Mouse (Mus musculus) heart, embryonic 16.5 days (tissue): ENCODE data around the gene Ablim2. TPM values are rescaled to one million over a fixed set of nuclear protein-coding genes. Genes with fewer than 3 reads are reported as not detected.
A peak's percentile ranks its signal among the peaks of the same experiment; 100 is the strongest.

Experiments
- ATAC-seq: fragments of 200-750 bp; cut with Nextera tagmentation; replicated peaks from 2 replicates; pipeline ENCODE4 v1.8.0; 2017; ENCODE audit warnings: moderate number of reproducible peaks; ENCODE audit not compliant: insufficient read depth, low FRiP score; ENCODE audit errors: extremely low read depth
- H3K27ac ChIP-seq: fragments of 300-500 bp; sonication (generic); 2 replicates; pipeline ENCODE4 v1.5.1; 2014; ENCODE audit warnings: mild to moderate bottlenecking, low read length, control low read depth, moderate library complexity
- H3K27me3 ChIP-seq: fragments of 300-500 bp; sonication (generic); 2 replicates; pipeline ENCODE4 v1.6.1; 2014; ENCODE audit warnings: low read length, mixed read lengths; ENCODE audit not compliant: control insufficient read depth, insufficient read depth
- H3K36me3 ChIP-seq: fragments of 300-500 bp; sonication (generic); 2 replicates; pipeline ENCODE4 v1.6.1; 2014; ENCODE audit not compliant: control insufficient read depth, insufficient read depth
- H3K4me1 ChIP-seq: fragments of 300-500 bp; sonication (generic); 2 replicates; pipeline ENCODE4 v1.6.1; 2014; ENCODE audit warnings: low read length, mixed read lengths; ENCODE audit not compliant: control insufficient read depth, insufficient read depth
- H3K4me2 ChIP-seq: fragments of 300-500 bp; sonication (generic); 2 replicates; pipeline ENCODE4 v1.6.1; 2014; ENCODE audit warnings: low read depth, mild to moderate bottlenecking, control low read depth, low read length
- H3K4me3 ChIP-seq: fragments of 300-500 bp; sonication (generic); 2 replicates; pipeline ENCODE4 v1.5.1; 2014; ENCODE audit warnings: mild to moderate bottlenecking, control low read depth, low read length
- H3K9ac ChIP-seq: fragments of 300-500 bp; sonication (generic); 2 replicates; pipeline ENCODE4 v1.6.1; 2014; ENCODE audit warnings: low read length, control low read depth
- H3K9me3 ChIP-seq: fragments of 300-500 bp; sonication (generic); replicated peaks from 2 replicates; pipeline ENCODE4 v1.6.1; 2016; ENCODE audit warnings: low read length; ENCODE audit not compliant: control insufficient read depth
- WGBS: fragments of 180-500 bp; shearing (Covaris S2); extraction: QIAGEN DNeasy Blood & Tissue Kit; methylation state at CpG from one replicate; pipeline ENCODE4 v1.1.7; 2014; 5-methylcytosine and 5-hydroxymethylcytosine counted together
- polyA plus RNA-seq: library from polyadenylated mRNA; unstranded; fragments of >200 nt; fragmentation: Nextera tagmentation; extraction: Ambion mirVana; gene quantifications from 2 replicates; pipeline ENCODE4 v1.2.1, GENCODE M21; 2015

Gene Ablim2
- polyA plus RNA-seq, 1 experiment from 2014 or later, result 7.3 TPM

GRCm38 (mm10) chr5:35858069-35858468, 100.4 kb downstream of the Ablim2 start:
- no peak overlapping the region for H3K4me3 ChIP-seq
- no peak overlapping the region for H3K27ac ChIP-seq
- WGBS, result 13% methylated on average over 6 of the region's 6 CpGs
- H3K9me3 ChIP-seq, result no peaks in the 10 kb centered on the region
- H3K4me1 ChIP-seq, result no peaks in the 10 kb centered on the region
- no peaks in the 10 kb centered on the region for H3K36me3 ChIP-seq
- no peak overlapping the region for H3K9ac ChIP-seq
- H3K4me2 ChIP-seq, result no peak overlapping the region
- peak; percentile 40; the same call in 1 of the 2 replicates for ATAC-seq
- peaks cover 5% of the 10 kb centered on the region; the same call in 1 of the 2 replicates for H3K27me3 ChIP-seq

- Histone ChIP-seq H3K27me3 (peaks cover 5% of the 10 kb centered on the region; the same call in 1 of the 2 replicates), H3K9ac (no peak overlapping the region), H3K4me3 (no peak overlapping the region), H3K4me2 (no peak overlapping the region), H3K27ac (no peak overlapping the region), H3K36me3 (no peaks in the 10 kb centered on the region), H3K4me1 (no peaks in the 10 kb centered on the region), H3K9me3 (no peaks in the 10 kb centered on the region)
- no peak for ATAC-seq
- 88% methylated on average over 2 of the region's 2 CpGs for WGBS
Observed at GRCm38 (mm10) chr5:35861456-35861855, 103.8 kb downstream of the Ablim2 start.

GRCm38 (mm10) chr5:35869973-35870372, 112.3 kb downstream of the Ablim2 start:
- H3K9ac ChIP-seq, result no peak overlapping the region
- no peaks in the 10 kb centered on the region for H3K36me3 ChIP-seq
- H3K4me3 ChIP-seq, result no peak overlapping the region
- no peak for ATAC-seq
- H3K9me3 ChIP-seq, result no peaks in the 10 kb centered on the region
- H3K4me2 ChIP-seq, result no peak overlapping the region
- 80% methylated on average over 4 of the region's 4 CpGs for WGBS
- H3K27ac ChIP-seq, result no peak overlapping the region
- H3K27me3 ChIP-seq, result no peaks in the 10 kb centered on the region
- H3K4me1 ChIP-seq, result peaks cover 6% of the 10 kb centered on the region

- 51% methylated on average over 8 of the region's 8 CpGs for WGBS
- Histone ChIP-seq H3K27me3 (no peaks in the 10 kb centered on the region), H3K9me3 (no peaks in the 10 kb centered on the region), H3K4me1 (peaks cover 6% of the 10 kb centered on the region), H3K4me3 (no peak overlapping the region), H3K36me3 (no peaks in the 10 kb centered on the region), H3K27ac (no peak overlapping the region), H3K4me2 (no peak overlapping the region), H3K9ac (no peak overlapping the region)
- peak; percentile 31; the same call in 1 of the 2 replicates for ATAC-seq
Observed at GRCm38 (mm10) chr5:35870408-35871012, 112.8 kb downstream of the Ablim2 start.

- Histone ChIP-seq H3K27ac (no peak overlapping the region; the same call in 1 of the 2 replicates), H3K4me2 (no peak overlapping the region), H3K9me3 (no peaks in the 10 kb centered on the region), H3K36me3 (no peaks in the 10 kb centered on the region), H3K9ac (no peak overlapping the region), H3K4me1 (peaks cover 10% of the 10 kb centered on the region), H3K4me3 (no peak overlapping the region), H3K27me3 (no peaks in the 10 kb centered on the region; the same call in 1 of the 2 replicates)
- peak; percentile 62 for ATAC-seq
- 19% methylated on average over 4 of the region's 4 CpGs for whole genome bisulfite sequencing
Observed at GRCm38 (mm10) chr5:35873382-35873781, 115.7 kb downstream of the Ablim2 start.

GRCm38 (mm10) chr5:35876236-35876635, 118.6 kb downstream of the Ablim2 start:
- no peak overlapping the region for H3K27ac ChIP-seq
- no peak overlapping the region for H3K9ac ChIP-seq
- ATAC-seq, result no peak
- no peaks in the 10 kb centered on the region; the same call in 1 of the 2 replicates for H3K27me3 ChIP-seq
- H3K4me1 ChIP-seq, result peaks cover 18% of the 10 kb centered on the region
- H3K9me3 ChIP-seq, result no peaks in the 10 kb centered on the region
- 85% methylated on average over 5 of the region's 5 CpGs for WGBS
- no peak overlapping the region for H3K4me2 ChIP-seq
- H3K4me3 ChIP-seq, result no peak overlapping the region
- no peaks in the 10 kb centered on the region for H3K36me3 ChIP-seq

GRCm38 (mm10) chr5:35879199-35879598, 121.5 kb downstream of the Ablim2 start:
- Histone ChIP-seq H3K4me3 (no peak overlapping the region), H3K9ac (no peak overlapping the region), H3K9me3 (no peaks in the 10 kb centered on the region), H3K27ac (no peak overlapping the region), H3K4me2 (no peak overlapping the region), H3K27me3 (no peaks in the 10 kb centered on the region; the same call in 1 of the 2 replicates), H3K4me1 (peaks cover 12% of the 10 kb centered on the region), H3K36me3 (no peaks in the 10 kb centered on the region)
- WGBS, result 68% methylated on average over 8 of the region's 8 CpGs
- ATAC-seq, result no peak

- peaks cover 16% of the 10 kb centered on the region for H3K4me1 ChIP-seq
- H3K9ac ChIP-seq, result no peak overlapping the region
- H3K9me3 ChIP-seq, result no peaks in the 10 kb centered on the region
- WGBS, result 48% methylated on average over 9 of the region's 9 CpGs
- no peaks in the 10 kb centered on the region for H3K27me3 ChIP-seq
- no peak for ATAC-seq
- no peak overlapping the region for H3K27ac ChIP-seq
- no peaks in the 10 kb centered on the region for H3K36me3 ChIP-seq
- no peak overlapping the region for H3K4me2 ChIP-seq
- H3K4me3 ChIP-seq, result no peak overlapping the region
Observed at GRCm38 (mm10) chr5:35882391-35882790, 124.7 kb downstream of the Ablim2 start.

GRCm38 (mm10) chr5:35884262-35884661, 126.6 kb downstream of the Ablim2 start:
- WGBS, result 39% methylated on average over 11 of the region's 11 CpGs
- peaks cover 7% of the 10 kb centered on the region; the same call in 1 of the 2 replicates for H3K4me1 ChIP-seq
- no peak overlapping the region for H3K9ac ChIP-seq
- ATAC-seq, result no peak
- H3K4me2 ChIP-seq, result no peak overlapping the region
- no peak overlapping the region for H3K27ac ChIP-seq
- no peak overlapping the region for H3K4me3 ChIP-seq
- no peaks in the 10 kb centered on the region for H3K27me3 ChIP-seq
- no peaks in the 10 kb centered on the region for H3K9me3 ChIP-seq
- H3K36me3 ChIP-seq, result no peaks in the 10 kb centered on the region
